Mouse (Mus musculus): ENCODE measurements at regions not wholly inside any gene's neighbourhood (a gene's known extent, or its start where the extent isn't known, plus 50 kb on each side); places are given as distances from the start of the nearest gene placed in this dataset.

DNA sequence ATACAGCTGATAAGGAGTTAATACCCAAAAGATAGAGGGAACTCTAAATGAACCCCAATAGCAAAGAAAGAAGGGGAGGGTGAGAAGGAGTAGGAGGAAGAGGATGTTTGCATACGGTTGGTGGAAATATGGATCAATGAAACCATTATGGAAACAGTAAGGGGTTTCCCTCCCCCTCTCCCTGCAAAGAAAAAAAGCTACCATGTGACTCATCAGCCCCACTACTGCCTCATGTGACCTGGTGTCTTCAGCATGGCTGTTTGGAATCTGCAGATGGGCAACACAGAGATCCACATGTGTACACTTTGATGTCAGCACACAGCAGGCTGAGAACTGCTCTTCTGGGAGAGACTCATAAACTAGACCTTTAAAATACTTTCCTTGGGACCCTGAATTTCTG is 163.4 kb upstream of the Zc3h12c start:
- ATAC-seq (no peak), DNase-seq (ENCODE audit: low spot score) (no peak)
- Histone ChIP-seq H3K4me3 (ENCODE audit: low read length) (no peak overlapping the region), H3K36me3 (ENCODE audit: insufficient read depth, low read length) (no peaks in the 10 kb centered on the region), H3K9me3 (ENCODE audit: low read length) (no peaks in the 10 kb centered on the region), H3K9ac (replicated peaks; ENCODE audit: low read length) (no peak overlapping the region), H3K4me1 (ENCODE audit: insufficient read depth, low read length) (no peaks in the 10 kb centered on the region), H3K4me2 (ENCODE audit: low read depth, low read length) (no peak overlapping the region), H3K27ac (no peak overlapping the region), H3K27me3 (ENCODE audit: insufficient read depth, low read length) (no peaks in the 10 kb centered on the region)
- no peak for TF ChIP-seq CTCF (IDR thresholded peaks at IDR 0.05; ENCODE audit: low read depth)
- WGBS, result 69% methylated on average over 1 of the region's 1 CpGs

DNA sequence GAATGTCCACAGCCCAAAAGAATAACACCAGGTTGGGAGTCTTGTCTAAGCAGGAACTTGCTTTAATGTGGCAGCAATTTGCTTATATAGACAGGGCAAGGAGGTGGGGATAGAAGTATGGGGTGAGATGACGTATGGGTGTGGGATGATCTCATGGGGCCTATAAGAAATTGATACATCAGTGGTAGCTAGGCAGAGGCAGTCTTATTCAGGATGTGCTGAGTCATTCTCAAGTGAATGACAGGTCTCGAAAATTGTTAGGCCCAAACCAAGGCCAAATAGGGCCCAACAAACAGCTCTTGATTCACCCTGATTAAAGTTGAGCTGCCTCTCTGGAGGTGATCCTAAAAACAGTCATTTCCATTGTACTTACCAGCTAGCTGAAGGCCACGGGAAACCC is 162.3 kb upstream of the Zc3h12c start:
- Histone ChIP-seq H3K9me3 (ENCODE audit: low read length) (no peaks in the 10 kb centered on the region), H3K9ac (replicated peaks; ENCODE audit: low read length) (no peak overlapping the region), H3K4me3 (ENCODE audit: low read length) (no peak overlapping the region), H3K27me3 (ENCODE audit: insufficient read depth, low read length) (no peaks in the 10 kb centered on the region), H3K4me2 (ENCODE audit: low read depth, low read length) (no peak overlapping the region), H3K36me3 (ENCODE audit: insufficient read depth, low read length) (no peaks in the 10 kb centered on the region), H3K4me1 (ENCODE audit: insufficient read depth, low read length) (no peaks in the 10 kb centered on the region), H3K27ac (no peak overlapping the region)
- no peak for ATAC-seq
- DNase-seq (ENCODE audit: low spot score), result no peak
- WGBS, result 82% methylated on average over 3 of the region's 3 CpGs
- no peak for TF ChIP-seq CTCF (IDR thresholded peaks at IDR 0.05; ENCODE audit: low read depth)

DNA sequence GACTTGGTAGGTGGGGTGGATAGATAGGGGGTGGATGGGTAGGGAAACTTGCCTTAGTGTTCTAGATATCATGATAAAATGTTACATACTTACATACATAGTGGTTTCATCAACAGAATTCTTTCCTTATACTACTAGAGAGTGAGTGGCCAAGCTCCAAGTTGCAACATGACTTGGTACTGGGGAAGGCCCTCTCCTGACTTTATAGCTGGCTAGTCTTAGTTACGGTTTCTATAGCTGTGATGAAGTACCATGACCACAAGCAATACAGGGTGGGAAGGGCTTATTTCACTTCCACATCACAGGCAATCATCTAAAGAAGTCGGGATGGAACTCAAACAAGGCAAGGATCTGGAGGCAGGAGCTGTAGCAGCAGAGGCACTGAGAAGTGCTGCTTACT is 156.0 kb upstream of the Zc3h12c start:
- H3K4me2 ChIP-seq (ENCODE audit: low read depth, low read length), result no peak overlapping the region
- H3K27ac ChIP-seq, result no peak overlapping the region
- H3K4me3 ChIP-seq (ENCODE audit: low read length), result no peak overlapping the region
- H3K27me3 ChIP-seq (ENCODE audit: insufficient read depth, low read length), result no peaks in the 10 kb centered on the region
- 93% methylated on average over 2 of the region's 2 CpGs for WGBS
- DNase-seq (ENCODE audit: low spot score) (no peak), ATAC-seq (no peak)
- H3K9ac ChIP-seq (replicated peaks; ENCODE audit: low read length), result no peak overlapping the region
- TF ChIP-seq CTCF (IDR thresholded peaks at IDR 0.05; ENCODE audit: low read depth), result no peak
- no peaks in the 10 kb centered on the region for H3K4me1 ChIP-seq (ENCODE audit: insufficient read depth, low read length)
- H3K9me3 ChIP-seq (ENCODE audit: low read length), result no peaks in the 10 kb centered on the region
- no peaks in the 10 kb centered on the region for H3K36me3 ChIP-seq (ENCODE audit: insufficient read depth, low read length)

DNA sequence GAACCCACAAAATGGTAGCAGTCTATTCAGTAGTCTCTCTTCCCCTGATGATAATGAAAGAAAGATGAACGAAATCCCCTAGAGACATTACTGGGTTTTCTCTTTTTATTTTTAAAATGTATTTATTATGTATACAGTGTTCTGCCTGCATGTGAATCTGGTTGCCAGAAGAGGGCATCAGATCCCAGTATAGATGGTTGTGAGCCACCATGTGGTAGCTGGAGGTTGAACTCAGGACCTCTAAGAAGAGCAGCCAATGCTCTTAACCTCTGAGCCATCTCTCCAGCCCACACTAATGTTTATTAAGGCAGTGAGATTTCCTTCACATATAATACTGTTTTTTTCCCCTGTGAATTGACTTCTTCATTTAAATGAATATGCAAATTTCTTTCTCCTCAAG is 155.4 kb upstream of the Zc3h12c start:
- H3K4me1 ChIP-seq (ENCODE audit: insufficient read depth, low read length), result no peaks in the 10 kb centered on the region
- H3K4me3 ChIP-seq (ENCODE audit: low read length), result no peak overlapping the region
- H3K27me3 ChIP-seq (ENCODE audit: insufficient read depth, low read length), result no peaks in the 10 kb centered on the region
- H3K36me3 ChIP-seq (ENCODE audit: insufficient read depth, low read length), result no peaks in the 10 kb centered on the region
- no peak overlapping the region for H3K9ac ChIP-seq (replicated peaks; ENCODE audit: low read length)
- 90% methylated on average over 1 of the region's 1 CpGs for WGBS
- H3K27ac ChIP-seq, result no peak overlapping the region
- H3K4me2 ChIP-seq (ENCODE audit: low read depth, low read length), result no peak overlapping the region
- peak; percentile 18; the same call in 1 of the 2 replicates for TF ChIP-seq CTCF (IDR thresholded peaks at IDR 0.05; ENCODE audit: low read depth)
- H3K9me3 ChIP-seq (ENCODE audit: low read length), result no peaks in the 10 kb centered on the region
- DNase-seq (ENCODE audit: low spot score) (no peak), ATAC-seq (no peak)

DNA sequence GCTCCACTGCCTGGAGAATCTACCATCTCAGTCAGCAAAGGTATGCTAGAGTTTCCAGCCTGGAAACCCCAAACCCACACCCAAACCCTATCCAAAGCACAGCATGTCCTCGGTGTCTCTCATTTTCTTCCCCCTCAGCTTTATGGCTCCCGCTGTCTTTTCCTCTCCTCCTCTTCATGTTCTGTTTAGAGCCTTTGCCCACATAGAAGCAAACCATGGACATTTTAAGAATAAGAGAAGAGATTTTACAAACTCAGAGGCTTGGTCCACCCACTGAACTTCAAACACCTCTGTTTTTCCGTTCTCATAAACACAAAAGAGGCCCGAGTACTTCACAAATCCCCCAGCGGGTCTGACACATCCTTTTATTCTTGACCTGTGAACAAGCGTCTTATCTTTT is 154.9 kb upstream of the Zc3h12c start:
- Histone ChIP-seq H3K4me2 (ENCODE audit: low read depth, low read length) (no peak overlapping the region), H3K4me3 (ENCODE audit: low read length) (no peak overlapping the region), H3K4me1 (ENCODE audit: insufficient read depth, low read length) (no peaks in the 10 kb centered on the region), H3K27me3 (ENCODE audit: insufficient read depth, low read length) (no peaks in the 10 kb centered on the region), H3K36me3 (ENCODE audit: insufficient read depth, low read length) (no peaks in the 10 kb centered on the region), H3K9ac (replicated peaks; ENCODE audit: low read length) (no peak overlapping the region), H3K9me3 (ENCODE audit: low read length) (no peaks in the 10 kb centered on the region), H3K27ac (no peak overlapping the region)
- no peak for TF ChIP-seq CTCF (IDR thresholded peaks at IDR 0.05; ENCODE audit: low read depth)
- ATAC-seq, result no peak
- 83% methylated on average over 6 of the region's 6 CpGs for WGBS
- no peak for DNase-seq (ENCODE audit: low spot score)

DNA sequence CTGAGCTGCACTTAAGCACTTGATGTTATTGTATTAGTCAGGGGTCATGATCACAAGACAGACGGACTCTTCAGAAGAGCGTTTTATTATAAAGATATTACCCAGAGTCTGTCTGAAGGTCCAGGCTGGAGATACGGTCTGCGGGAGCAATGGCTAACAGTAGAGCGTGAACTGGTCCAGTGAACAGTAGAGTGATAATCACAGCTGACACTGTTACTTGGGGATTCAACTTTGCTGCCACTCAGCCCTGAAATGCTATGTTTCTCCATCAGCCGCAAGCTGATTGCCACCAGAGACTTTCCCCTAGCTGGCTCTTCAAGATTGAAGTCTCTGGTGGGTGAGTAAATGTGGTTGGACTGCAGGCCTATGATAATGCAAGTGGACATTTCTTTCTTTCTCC is 133.1 kb upstream of the Zc3h12c start:
- no peaks in the 10 kb centered on the region for H3K9me3 ChIP-seq (ENCODE audit: low read length)
- 78% methylated on average over 6 of the region's 6 CpGs for WGBS
- no peaks in the 10 kb centered on the region for H3K27me3 ChIP-seq (ENCODE audit: insufficient read depth, low read length)
- no peaks in the 10 kb centered on the region for H3K4me1 ChIP-seq (ENCODE audit: insufficient read depth, low read length)
- H3K27ac ChIP-seq, result no peak overlapping the region
- no peak overlapping the region for H3K4me2 ChIP-seq (ENCODE audit: low read depth, low read length)
- no peak for ATAC-seq
- DNase-seq (ENCODE audit: low spot score), result no peak
- no peak overlapping the region for H3K9ac ChIP-seq (replicated peaks; ENCODE audit: low read length)
- H3K4me3 ChIP-seq (ENCODE audit: low read length), result no peak overlapping the region
- H3K36me3 ChIP-seq (ENCODE audit: insufficient read depth, low read length), result no peaks in the 10 kb centered on the region
- TF ChIP-seq CTCF (IDR thresholded peaks at IDR 0.05; ENCODE audit: low read depth), result no peak

DNA sequence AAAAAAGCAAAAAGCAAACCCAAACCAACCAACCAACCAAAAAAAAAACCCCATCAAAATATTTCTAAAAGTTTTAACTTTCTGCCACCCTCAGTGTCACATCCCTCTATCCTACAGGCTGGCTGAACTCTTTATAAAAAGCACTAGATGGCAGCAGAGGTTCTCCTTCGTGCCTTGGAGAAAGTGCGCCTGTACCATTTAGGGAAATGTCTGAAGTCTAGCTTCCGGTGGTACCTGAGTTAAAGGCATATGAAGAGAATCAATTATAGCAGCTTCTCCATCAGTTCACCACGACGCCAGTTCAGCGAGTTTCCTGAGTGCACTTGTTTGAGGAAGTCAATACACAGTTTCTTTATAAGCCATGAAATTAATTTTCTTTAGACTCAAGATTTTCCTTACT is 130.0 kb upstream of the Zc3h12c start:
- Histone ChIP-seq H3K36me3 (ENCODE audit: insufficient read depth, low read length) (no peaks in the 10 kb centered on the region), H3K27me3 (ENCODE audit: insufficient read depth, low read length) (no peaks in the 10 kb centered on the region), H3K4me3 (ENCODE audit: low read length) (no peak overlapping the region), H3K9me3 (ENCODE audit: low read length) (no peaks in the 10 kb centered on the region), H3K27ac (no peak overlapping the region), H3K9ac (replicated peaks; ENCODE audit: low read length) (no peak overlapping the region), H3K4me1 (ENCODE audit: insufficient read depth, low read length) (no peaks in the 10 kb centered on the region), H3K4me2 (ENCODE audit: low read depth, low read length) (no peak overlapping the region)
- ATAC-seq (peak; percentile 78), DNase-seq (ENCODE audit: low spot score) (peak; percentile 89)
- 8% methylated on average over 6 of the region's 6 CpGs for WGBS
- peak; percentile 85 for TF ChIP-seq CTCF (IDR thresholded peaks at IDR 0.05; ENCODE audit: low read depth)
